29 mouse cellular contexts compared by ENCODE assay signal in the genomic region with DNA sequence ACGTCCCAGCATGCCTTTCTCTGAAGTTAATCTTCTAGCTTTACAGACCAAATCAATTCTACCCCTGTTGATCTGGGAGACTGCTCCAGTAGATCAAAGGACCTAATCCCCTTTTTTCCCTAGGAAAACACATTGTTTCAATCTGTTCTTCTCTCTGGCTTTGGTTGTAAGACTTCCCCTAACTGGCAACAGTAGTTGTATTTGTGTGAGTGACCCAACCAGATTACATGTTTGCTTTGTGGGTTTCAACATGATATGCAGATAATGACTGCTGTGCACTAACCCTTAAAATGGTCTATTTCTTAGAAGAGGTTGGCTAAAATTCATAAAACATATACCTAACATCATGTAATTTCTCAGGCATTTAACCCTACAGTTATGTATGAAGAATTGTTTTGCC. TPM values are rescaled to one million over a fixed set of nuclear protein-coding genes. Genes with fewer than 3 reads are reported as not detected.
DNase-seq lines count a peak whose midpoint lies in the region; ATAC-seq and TF ChIP-seq lines count a peak whose summit lies in the region.
"Had no signal": no experiment of that assay in that cellular context is flagged by ENCODE, and none has a peak within 500 bp of the region (broad histone marks: within the 10 kb centered on the region; RNA-seq: fewer than 3 reads in every experiment).

No protein-coding gene starts in this region.

- TF ChIP-seq CTCF in intestine, postnatal 0 days (IDR thresholded peaks at IDR 0.05; ENCODE audit: low read depth) = no peak
- TF ChIP-seq CTCF in lung, embryonic 14.5 days (IDR thresholded peaks at IDR 0.05; ENCODE audit: low read depth) = no peak

- no peak overlapping the region for H3K9ac ChIP-seq in intestine, embryonic 15.5 days
- no peak overlapping the region for H3K9ac ChIP-seq in intestine, postnatal 0 days (ENCODE audit: low read depth, low read length)
- H3K9ac ChIP-seq in lung, embryonic 14.5 days = no peak overlapping the region
- no peak overlapping the region for H3K9ac ChIP-seq in midbrain, embryonic 11.5 days (ENCODE audit: low read length)
- no peak overlapping the region for H3K9ac ChIP-seq in midbrain, embryonic 15.5 days
- H3K9ac ChIP-seq: embryonic facial prominence, embryonic 13.5 days; forebrain, embryonic 13.5 days; heart, embryonic 13.5 days; hindbrain, embryonic 14.5 days had no signal

- 92% methylated on average over 1 of the region's 1 CpGs for WGBS in intestine, embryonic 15.5 days
- whole genome bisulfite sequencing in intestine, postnatal 0 days = 72% methylated on average over 1 of the region's 1 CpGs
- WGBS in lung, embryonic 14.5 days = 66% methylated on average over 1 of the region's 1 CpGs
- 14% methylated on average over 1 of the region's 1 CpGs for WGBS in midbrain, embryonic 11.5 days
- WGBS in midbrain, embryonic 15.5 days = 28% methylated on average over 1 of the region's 1 CpGs

- ATAC-seq in intestine, embryonic 15.5 days = no peak
- ATAC-seq in intestine, postnatal 0 days = no peak
- no peak for ATAC-seq in lung, embryonic 14.5 days (ENCODE audit: insufficient read depth)
- no peak for ATAC-seq in midbrain, embryonic 11.5 days (ENCODE audit: low FRiP score)
- no peak for ATAC-seq in midbrain, embryonic 15.5 days (replicated peaks)
- ATAC-seq: CD4-positive, CD25-positive, alpha-beta regulatory T cell, adult 4 months had no signal

- no peak overlapping the region for H3K4me2 ChIP-seq in intestine, embryonic 15.5 days (replicated peaks)
- no peak overlapping the region for H3K4me2 ChIP-seq in intestine, postnatal 0 days (replicated peaks; ENCODE audit: low read depth)
- H3K4me2 ChIP-seq in lung, embryonic 14.5 days = no peak overlapping the region
- H3K4me2 ChIP-seq in midbrain, embryonic 11.5 days = no peak overlapping the region
- H3K4me2 ChIP-seq in midbrain, embryonic 15.5 days = no peak overlapping the region
- H3K4me2 ChIP-seq: embryonic facial prominence, embryonic 13.5 days; forebrain, embryonic 13.5 days; heart, embryonic 13.5 days; hindbrain, embryonic 14.5 days had no signal

- H3K27ac ChIP-seq in intestine, embryonic 15.5 days = peak overlapping the region; percentile 80; the same call in 1 of the 2 replicates
- no peak overlapping the region for H3K27ac ChIP-seq in intestine, postnatal 0 days (ENCODE audit: low read depth, low read length)
- peak overlapping the region; percentile 72 for H3K27ac ChIP-seq in lung, embryonic 14.5 days (ENCODE audit: low read depth)
- H3K27ac ChIP-seq in midbrain, embryonic 11.5 days (ENCODE audit: low read depth, low read length) = no peak overlapping the region
- H3K27ac ChIP-seq in midbrain, embryonic 15.5 days = no peak overlapping the region
- H3K27ac ChIP-seq: forebrain, embryonic 10.5 days; forebrain, embryonic 13.5 days; heart, adult 2 months; hindbrain, embryonic 14.5 days had no signal

- DNase-seq in lung, embryonic 14.5 days = no peak
- no peak for DNase-seq in lung, postnatal 4 days
- DNase-seq in midbrain, embryonic 11.5 days (ENCODE audit: low spot score, missing footprints) = peak; percentile 83
- no peak for DNase-seq in adrenal gland, adult (ENCODE audit: inconsistent age in 2 of 2, low spot score in 1 of 2)
- DNase-seq: adrenal gland, adult 8-10 months; adrenal gland, postnatal 25 days; cerebellum, adult 18-20 months; cerebellum, adult 9-10 months; cerebellum, postnatal 14 days; gastrocnemius, postnatal 10 days; gastrocnemius, postnatal 36 days; heart, adult 2 months; heart, postnatal 14 days; heart, postnatal 4 days had no signal

- H3K27me3 ChIP-seq in intestine, embryonic 15.5 days (replicated peaks) = no peaks in the 10 kb centered on the region
- H3K27me3 ChIP-seq in intestine, postnatal 0 days (replicated peaks; ENCODE audit: control insufficient read depth, insufficient read depth, low read length) = no peaks in the 10 kb centered on the region
- no peaks in the 10 kb centered on the region for H3K27me3 ChIP-seq in lung, embryonic 14.5 days (ENCODE audit: insufficient read depth, low read length)
- H3K27me3 ChIP-seq in midbrain, embryonic 11.5 days (ENCODE audit: control insufficient read depth, insufficient read depth, low read length) = no peaks in the 10 kb centered on the region
- no peaks in the 10 kb centered on the region for H3K27me3 ChIP-seq in midbrain, embryonic 15.5 days (replicated peaks)
- H3K27me3 ChIP-seq: embryonic facial prominence, embryonic 13.5 days; forebrain, embryonic 13.5 days; heart, embryonic 13.5 days had no signal

- no peaks in the 10 kb centered on the region for H3K36me3 ChIP-seq in intestine, embryonic 15.5 days
- no peaks in the 10 kb centered on the region for H3K36me3 ChIP-seq in intestine, postnatal 0 days (ENCODE audit: control insufficient read depth, insufficient read depth)
- H3K36me3 ChIP-seq in lung, embryonic 14.5 days (ENCODE audit: insufficient read depth) = no peaks in the 10 kb centered on the region
- H3K36me3 ChIP-seq in midbrain, embryonic 11.5 days (ENCODE audit: control insufficient read depth, insufficient read depth, low read length) = no peaks in the 10 kb centered on the region
- H3K36me3 ChIP-seq in midbrain, embryonic 15.5 days (replicated peaks) = no peaks in the 10 kb centered on the region
- H3K36me3 ChIP-seq: embryonic facial prominence, embryonic 13.5 days; forebrain, embryonic 10.5 days; heart, embryonic 10.5 days; heart, embryonic 13.5 days had no signal

- no peaks in the 10 kb centered on the region for H3K9me3 ChIP-seq in intestine, embryonic 15.5 days
- no peaks in the 10 kb centered on the region for H3K9me3 ChIP-seq in intestine, postnatal 0 days (ENCODE audit: control insufficient read depth)
- H3K9me3 ChIP-seq in lung, embryonic 14.5 days (ENCODE audit: low read depth, low read length) = no peaks in the 10 kb centered on the region
- H3K9me3 ChIP-seq in midbrain, embryonic 11.5 days (ENCODE audit: control insufficient read depth, low read length) = no peaks in the 10 kb centered on the region
- H3K9me3 ChIP-seq in midbrain, embryonic 15.5 days = no peaks in the 10 kb centered on the region
- H3K9me3 ChIP-seq: embryonic facial prominence, embryonic 13.5 days; forebrain, embryonic 10.5 days; forebrain, embryonic 13.5 days; heart, embryonic 10.5 days; heart, embryonic 13.5 days had no signal

- peaks cover 18% of the 10 kb centered on the region for H3K4me1 ChIP-seq in intestine, embryonic 15.5 days (replicated peaks)
- H3K4me1 ChIP-seq in intestine, postnatal 0 days (replicated peaks; ENCODE audit: control insufficient read depth, insufficient read depth, low read length) = no peaks in the 10 kb centered on the region
- peaks cover 27% of the 10 kb centered on the region for H3K4me1 ChIP-seq in lung, embryonic 14.5 days (ENCODE audit: insufficient read depth)
- no peaks in the 10 kb centered on the region for H3K4me1 ChIP-seq in midbrain, embryonic 11.5 days (ENCODE audit: control insufficient read depth, insufficient read depth, low read length)
- H3K4me1 ChIP-seq in midbrain, embryonic 15.5 days = peaks cover 10% of the 10 kb centered on the region; the same call in 1 of the 2 replicates
- H3K4me1 ChIP-seq: forebrain, embryonic 13.5 days had no signal

- H3K4me3 ChIP-seq in intestine, embryonic 15.5 days (replicated peaks) = no peak overlapping the region
- H3K4me3 ChIP-seq in intestine, postnatal 0 days (ENCODE audit: low read depth, low read length) = no peak overlapping the region
- no peak overlapping the region for H3K4me3 ChIP-seq in lung, embryonic 14.5 days (ENCODE audit: low read depth, low read length)
- no peak overlapping the region for H3K4me3 ChIP-seq in midbrain, embryonic 11.5 days (ENCODE audit: low read depth, low read length)
- no peak overlapping the region for H3K4me3 ChIP-seq in midbrain, embryonic 15.5 days
- H3K4me3 ChIP-seq: embryonic facial prominence, embryonic 13.5 days; forebrain, embryonic 10.5 days; forebrain, embryonic 13.5 days; heart, adult 2 months; heart, embryonic 10.5 days; heart, embryonic 13.5 days had no signal

RNA-seq across cellular contexts. Expression of a gene that starts 22.5 kb away (rescaled TPM):
- polyA plus RNA-seq in intestine, embryonic 15.5 days (2015; fragmentation: Nextera tagmentation; extraction: Ambion mirVana) = 0.73 and 0.80 TPM in 2 replicates
- 0.29 and 0.61 TPM in 2 replicates for polyA plus RNA-seq in intestine, postnatal 0 days (2015; fragmentation: Nextera tagmentation; extraction: Ambion mirVana)
- polyA plus RNA-seq in lung, embryonic 14.5 days (2014; fragmentation: Nextera tagmentation; extraction: Ambion mirVana) = 0.29 and 1.0 TPM in 2 replicates
- 0.18 and 0.50 TPM in 2 replicates for polyA plus RNA-seq in midbrain, embryonic 11.5 days (2014; fragmentation: Nextera tagmentation; extraction: Ambion mirVana)
- polyA plus RNA-seq in midbrain, embryonic 15.5 days (2015; fragmentation: Nextera tagmentation; extraction: Ambion mirVana) = 1.7 and 1.8 TPM in 2 replicates
- polyA plus RNA-seq: C2C12; CD4-positive, CD25-positive, alpha-beta regulatory T cell, adult 4 months; hindbrain, embryonic 11.5 days had no signal

RNA-seq across cellular contexts. Expression of a gene that starts 24.0 kb away (rescaled TPM):
- polyA plus RNA-seq in intestine, embryonic 15.5 days (2015; fragmentation: Nextera tagmentation; extraction: Ambion mirVana) = not detected in 2 replicates
- polyA plus RNA-seq in intestine, postnatal 0 days (2015; fragmentation: Nextera tagmentation; extraction: Ambion mirVana) = not detected in 2 replicates
- not detected in 2 replicates for polyA plus RNA-seq in lung, embryonic 14.5 days (2014; fragmentation: Nextera tagmentation; extraction: Ambion mirVana)
- not detected in 2 replicates for polyA plus RNA-seq in midbrain, embryonic 11.5 days (2014; fragmentation: Nextera tagmentation; extraction: Ambion mirVana)
- polyA plus RNA-seq in midbrain, embryonic 15.5 days (2015; fragmentation: Nextera tagmentation; extraction: Ambion mirVana) = not detected in 2 replicates
- polyA plus RNA-seq: brain, embryonic 14.5 days; CD4-positive, CD25-positive, alpha-beta regulatory T cell, adult 4 months; embryonic facial prominence, embryonic 13.5 days; forebrain, embryonic 10.5 days; forebrain, embryonic 13.5 days; forebrain, embryonic 16.5 days; heart, embryonic 13.5 days; hindbrain, embryonic 11.5 days; hindbrain, embryonic 14.5 days; hindbrain, postnatal 0 days had no signal

Comparison
In these comparisons a context has a peak if more than half of its experiments do, and no peak if none do; other contexts are left out.
1. H3K27ac ChIP-seq: peak in intestine, embryonic 15.5 days (single experiment) and lung, embryonic 14.5 days (single experiment); none in intestine, postnatal 0 days (single experiment), midbrain, embryonic 11.5 days (single experiment) and midbrain, embryonic 15.5 days (single experiment).